Mouse (Mus musculus) cerebellum, adult (tissue): ENCODE data around the gene Olfr297.

Source experiments
- ATAC-seq: cut with Nextera tagmentation; 2 replicates; pipeline ENCODE4 v1.9.2; 2017; ENCODE audit warnings: mild to moderate bottlenecking, moderate library complexity, mixed read lengths; ENCODE audit not compliant: insufficient number of reproducible peaks, low FRiP score, low TSS enrichment

Gene Olfr297

GRCm38 (mm10) chr7:86519668-86520067 lies at the start of gene Olfr297:
TSS of gene Olfr297 (plus strand) at chr7:86519968.
- no peak for ATAC-seq

- ATAC-seq = no peak
Measured at GRCm38 (mm10) chr7:86492384-86492783, 27.4 kb upstream of the Olfr297 start, which contains the start of gene Olfr298. TSS of gene Olfr298 (minus strand) at chr7:86492484.
